Mouse (Mus musculus) CH12.LX (cell line): Measurements from ENCODE around the gene Fgfr2.

Experiments
- CTCF ChIP-seq, 2 experiments: IDR thresholded peaks in 1 of 2; conservative IDR thresholded peaks in 1 of 2; 2 replicates each; pipeline ENCODE4 v1.5.1; 2011 to 2012; ENCODE audit warnings: low read depth in 2 of 2, low read length in 2 of 2, improper control_type of control experiment in 1 of 2, inconsistent platforms in 1 of 2, mild to moderate bottlenecking in 1 of 2, moderate library complexity in 1 of 2
- E2F4 ChIP-seq: IDR thresholded peaks from 2 replicates; pipeline ENCODE4 v1.6.1; 2011; ENCODE audit warnings: low read depth, low read length, improper control_type of control experiment; ENCODE audit not compliant: insufficient replicate concordance
- JUND ChIP-seq: conservative IDR thresholded peaks from 2 replicates; pipeline ENCODE4 v1.6.1; 2011; ENCODE audit warnings: low read depth, low read length, improper control_type of control experiment
- MAFK ChIP-seq: IDR thresholded peaks from 2 replicates; pipeline ENCODE4 v1.6.1; 2011; ENCODE audit warnings: low read length, improper control_type of control experiment; ENCODE audit not compliant: insufficient replicate concordance
- POLR2A ChIP-seq: IDR thresholded peaks from 2 replicates; pipeline ENCODE4 v1.6.1; 2011; ENCODE audit warnings: low read depth, mild to moderate bottlenecking, improper control_type of control experiment, low read length
- RCOR1 ChIP-seq: conservative IDR thresholded peaks from 2 replicates; pipeline ENCODE4 v1.6.1; 2012; ENCODE audit warnings: low read depth, mild to moderate bottlenecking, inconsistent platforms, low read length, improper control_type of control experiment
- TCF12 ChIP-seq: IDR thresholded peaks from 2 replicates; pipeline ENCODE4 v1.6.1; 2014; ENCODE audit warnings: low read depth, mild to moderate bottlenecking, inconsistent platforms, low read length, improper control_type of control experiment
- USF1 ChIP-seq: IDR thresholded peaks from 2 replicates; pipeline ENCODE4 v1.6.1; 2014; ENCODE audit warnings: low read depth, mild to moderate bottlenecking, inconsistent platforms, low read length, improper control_type of control experiment

DNA sequence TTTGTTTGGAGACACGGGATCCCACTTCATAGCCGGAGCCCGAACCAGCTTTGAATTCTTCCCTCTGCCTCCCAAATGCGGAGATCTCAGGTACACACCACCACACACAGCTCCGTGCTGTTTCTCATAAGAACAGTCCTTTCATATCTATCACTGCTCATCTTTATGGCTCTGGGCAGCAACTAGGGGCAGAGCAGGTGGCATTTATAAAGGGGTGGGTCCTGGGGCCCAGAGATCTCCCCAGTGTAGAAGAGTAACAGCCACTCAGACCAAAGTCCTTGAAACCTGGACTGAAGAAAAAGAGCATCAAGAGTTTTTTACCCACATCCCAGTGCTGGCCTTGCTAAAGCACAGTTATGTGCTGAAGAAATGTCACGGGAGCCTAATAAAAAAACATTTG is 542.6 kb downstream of the Fgfr2 start:
- no peak for TF ChIP-seq CTCF (conservative IDR thresholded peaks at IDR 0.05 in 1 of 2, IDR thresholded peaks at IDR 0.05 in 1 of 2; ENCODE audit: low read depth in 2 of 2, low read length in 2 of 2)
- TF ChIP-seq POLR2A = no peak
- no peak for TF ChIP-seq TCF12
- TF ChIP-seq MAFK = no peak
- TF ChIP-seq E2F4 = no peak
- no peak for TF ChIP-seq RCOR1
- no peak for TF ChIP-seq USF1
- TF ChIP-seq JUND = no peak
